ENCODE assay signal across 31 mouse cellular contexts in the genomic region with DNA sequence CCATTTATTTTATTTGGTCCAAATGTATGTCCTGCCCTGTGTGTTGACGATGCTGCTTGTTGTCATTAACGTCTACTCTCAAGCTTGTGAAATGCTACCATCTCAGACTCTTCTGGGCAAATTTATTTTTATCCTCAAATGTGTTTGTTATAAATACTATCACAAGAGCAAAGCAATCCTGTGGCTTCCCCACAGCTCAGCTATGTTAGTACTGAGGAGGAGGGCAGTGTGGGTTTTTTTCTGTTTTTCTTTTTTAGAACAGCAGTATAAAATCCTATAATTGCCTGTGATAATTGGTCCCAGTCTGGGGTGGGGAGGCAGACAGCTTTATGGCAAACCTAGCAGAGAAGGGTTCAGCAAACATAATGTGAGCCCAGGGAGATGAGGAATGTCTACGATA.
A peak's percentile ranks its signal among the peaks of the same experiment; 100 is the strongest.
DNase-seq lines count a peak whose midpoint lies in the region; ATAC-seq and TF ChIP-seq lines count a peak whose summit lies in the region.
"Had no signal": no experiment of that assay in that cellular context is flagged by ENCODE, and none has a peak within 500 bp of the region (broad histone marks: within the 10 kb centered on the region; RNA-seq: fewer than 3 reads in every experiment).

No protein-coding gene starts in this region.

- no peak overlapping the region for H3K27ac ChIP-seq in forebrain, postnatal 0 days (ENCODE audit: low read depth, low read length)
- no peak overlapping the region for H3K27ac ChIP-seq in forebrain, embryonic 13.5 days
- 0 out of 2 replicates have a peak overlapping the region, but pooled peaks have one; percentile 25 for H3K27ac ChIP-seq in limb, embryonic 12.5 days
- no peak overlapping the region for H3K27ac ChIP-seq in limb, embryonic 10.5 days
- H3K27ac ChIP-seq in neural tube, embryonic 14.5 days (ENCODE audit: low read depth, low read length) = peak overlapping the region; percentile 34; the same call in 1 of the 2 replicates
- H3K27ac ChIP-seq in hindbrain, embryonic 13.5 days = no peak overlapping the region
- H3K27ac ChIP-seq: embryonic facial prominence, embryonic 13.5 days; forebrain, embryonic 12.5 days; hindbrain, embryonic 12.5 days; liver, embryonic 14.5 days; neural tube, embryonic 12.5 days; stomach, embryonic 15.5 days had no signal

- H3K9ac ChIP-seq in forebrain, postnatal 0 days = no peak overlapping the region
- H3K9ac ChIP-seq in forebrain, embryonic 13.5 days = no peak overlapping the region
- H3K9ac ChIP-seq in limb, embryonic 12.5 days (replicated peaks) = no peak overlapping the region
- no peak overlapping the region for H3K9ac ChIP-seq in neural tube, embryonic 14.5 days (replicated peaks; ENCODE audit: low read depth, low read length)
- H3K9ac ChIP-seq in hindbrain, embryonic 13.5 days = no peak overlapping the region
- H3K9ac ChIP-seq: embryonic facial prominence, embryonic 13.5 days; forebrain, embryonic 12.5 days; hindbrain, embryonic 12.5 days; liver, embryonic 14.5 days; neural tube, embryonic 12.5 days; stomach, embryonic 15.5 days had no signal

- no peak for DNase-seq in forebrain, postnatal 0 days
- DNase-seq in limb, embryonic 10.5 days (ENCODE audit: low spot score) = no peak
- no peak for DNase-seq in thymus, postnatal 0 days (ENCODE audit: low spot score)
- DNase-seq: adrenal gland, postnatal 10 days; cerebellum, adult 11 months; cerebellum, adult 9-10 months; embryo, embryonic 11 days; gastrocnemius, postnatal 14 days; heart, adult 11 months; heart, postnatal 36 days; kidney, adult 9 months; kidney, postnatal 10 days; liver; lung, adult 2 months; lung, postnatal 10 days; midbrain, embryonic 14.5 days; right cerebral cortex, postnatal 25 days; thymus, postnatal 25 days had no signal

- H3K4me1 ChIP-seq in forebrain, postnatal 0 days (ENCODE audit: insufficient read depth) = no peaks in the 10 kb centered on the region
- peaks cover 21% of the 10 kb centered on the region for H3K4me1 ChIP-seq in forebrain, embryonic 13.5 days
- peaks cover 38% of the 10 kb centered on the region for H3K4me1 ChIP-seq in limb, embryonic 12.5 days (replicated peaks)
- peaks cover 15% of the 10 kb centered on the region for H3K4me1 ChIP-seq in limb, embryonic 10.5 days
- H3K4me1 ChIP-seq in neural tube, embryonic 14.5 days (ENCODE audit: control insufficient read depth, insufficient read depth, low read length) = peaks cover 20% of the 10 kb centered on the region; the same call in 1 of the 2 replicates
- H3K4me1 ChIP-seq in hindbrain, embryonic 13.5 days (replicated peaks) = peaks cover 58% of the 10 kb centered on the region

- no peaks in the 10 kb centered on the region for H3K9me3 ChIP-seq in forebrain, postnatal 0 days (ENCODE audit: low read length)
- H3K9me3 ChIP-seq in forebrain, embryonic 13.5 days (replicated peaks) = no peaks in the 10 kb centered on the region
- H3K9me3 ChIP-seq in limb, embryonic 12.5 days = no peaks in the 10 kb centered on the region
- no peaks in the 10 kb centered on the region for H3K9me3 ChIP-seq in limb, embryonic 10.5 days (replicated peaks)
- no peaks in the 10 kb centered on the region for H3K9me3 ChIP-seq in neural tube, embryonic 14.5 days (ENCODE audit: control insufficient read depth, low read length)
- no peaks in the 10 kb centered on the region for H3K9me3 ChIP-seq in hindbrain, embryonic 13.5 days
- H3K9me3 ChIP-seq: embryonic facial prominence, embryonic 13.5 days; forebrain, embryonic 12.5 days; hindbrain, embryonic 12.5 days; neural tube, embryonic 12.5 days; stomach, embryonic 15.5 days had no signal

- H3K27me3 ChIP-seq in forebrain, postnatal 0 days (ENCODE audit: insufficient read depth, low read length) = no peaks in the 10 kb centered on the region
- peaks cover 19% of the 10 kb centered on the region for H3K27me3 ChIP-seq in forebrain, embryonic 13.5 days
- H3K27me3 ChIP-seq in limb, embryonic 12.5 days = no peaks in the 10 kb centered on the region
- H3K27me3 ChIP-seq in limb, embryonic 10.5 days (ENCODE audit: low read depth, poor library complexity, severe bottlenecking) = no peaks in the 10 kb centered on the region
- H3K27me3 ChIP-seq in neural tube, embryonic 14.5 days (ENCODE audit: control insufficient read depth, insufficient read depth, low read length) = no peaks in the 10 kb centered on the region
- no peaks in the 10 kb centered on the region for H3K27me3 ChIP-seq in hindbrain, embryonic 13.5 days
- H3K27me3 ChIP-seq: embryonic facial prominence, embryonic 13.5 days; hindbrain, embryonic 12.5 days; neural tube, embryonic 12.5 days; Patski; stomach, embryonic 15.5 days had no signal

- TF ChIP-seq CTCF in forebrain, postnatal 0 days (IDR thresholded peaks at IDR 0.05; ENCODE audit: low read depth) = no peak

- peak; percentile 21; the same call in 1 of the 2 replicates for ATAC-seq in forebrain, postnatal 0 days
- no peak for ATAC-seq in forebrain, embryonic 13.5 days
- ATAC-seq in limb, embryonic 12.5 days (ENCODE audit: insufficient number of reproducible peaks, insufficient read depth, low FRiP score, low TSS enrichment, low read depth) = no peak
- ATAC-seq in neural tube, embryonic 14.5 days (ENCODE audit: low read depth) = peak; percentile 12; the same call in 1 of the 2 replicates
- ATAC-seq in hindbrain, embryonic 13.5 days (ENCODE audit: low FRiP score) = no peak
- ATAC-seq: intestine, embryonic 16.5 days; Patski had no signal

- WGBS in forebrain, postnatal 0 days = 67% methylated on average over 3 of the region's 3 CpGs
- WGBS in forebrain, embryonic 13.5 days = 89% methylated on average over 3 of the region's 3 CpGs
- WGBS in limb, embryonic 12.5 days = 55% methylated on average over 3 of the region's 3 CpGs
- WGBS in limb, embryonic 10.5 days = 81% methylated on average over 3 of the region's 3 CpGs
- 35% methylated on average over 3 of the region's 3 CpGs for WGBS in neural tube, embryonic 14.5 days
- WGBS in hindbrain, embryonic 13.5 days = 67% methylated on average over 3 of the region's 3 CpGs

- no peaks in the 10 kb centered on the region for H3K36me3 ChIP-seq in forebrain, postnatal 0 days (ENCODE audit: insufficient read depth)
- no peaks in the 10 kb centered on the region for H3K36me3 ChIP-seq in forebrain, embryonic 13.5 days (ENCODE audit: poor library complexity, severe bottlenecking)
- H3K36me3 ChIP-seq in limb, embryonic 12.5 days = no peaks in the 10 kb centered on the region
- no peaks in the 10 kb centered on the region for H3K36me3 ChIP-seq in limb, embryonic 10.5 days
- no peaks in the 10 kb centered on the region for H3K36me3 ChIP-seq in neural tube, embryonic 14.5 days (ENCODE audit: control insufficient read depth, insufficient read depth, low read length)
- no peaks in the 10 kb centered on the region for H3K36me3 ChIP-seq in hindbrain, embryonic 13.5 days
- H3K36me3 ChIP-seq: embryonic facial prominence, embryonic 13.5 days; forebrain, embryonic 12.5 days; hindbrain, embryonic 12.5 days; stomach, embryonic 15.5 days had no signal

- H3K4me3 ChIP-seq in forebrain, postnatal 0 days (ENCODE audit: low read depth, low read length) = no peak overlapping the region
- no peak overlapping the region for H3K4me3 ChIP-seq in forebrain, embryonic 13.5 days
- H3K4me3 ChIP-seq in limb, embryonic 12.5 days (replicated peaks) = no peak overlapping the region
- H3K4me3 ChIP-seq in limb, embryonic 10.5 days = no peak overlapping the region
- H3K4me3 ChIP-seq in neural tube, embryonic 14.5 days (ENCODE audit: low read depth, low read length) = no peak overlapping the region
- H3K4me3 ChIP-seq in hindbrain, embryonic 13.5 days = no peak overlapping the region
- H3K4me3 ChIP-seq: embryonic facial prominence, embryonic 13.5 days; forebrain, embryonic 12.5 days; hindbrain, embryonic 12.5 days; neural tube, embryonic 12.5 days; stomach, embryonic 15.5 days had no signal

- no peak overlapping the region for H3K4me2 ChIP-seq in forebrain, postnatal 0 days (ENCODE audit: low read depth)
- H3K4me2 ChIP-seq in forebrain, embryonic 13.5 days = no peak overlapping the region
- no peak overlapping the region for H3K4me2 ChIP-seq in limb, embryonic 12.5 days
- H3K4me2 ChIP-seq in neural tube, embryonic 14.5 days (ENCODE audit: low read depth, low read length) = no peak overlapping the region
- H3K4me2 ChIP-seq in hindbrain, embryonic 13.5 days = no peak overlapping the region
- H3K4me2 ChIP-seq: embryonic facial prominence, embryonic 13.5 days; forebrain, embryonic 12.5 days; heart, embryonic 11.5 days; hindbrain, embryonic 12.5 days; neural tube, embryonic 12.5 days; stomach, embryonic 15.5 days had no signal

Comparison
In these comparisons a context has a peak if more than half of its experiments do, and no peak if none do; other contexts are left out.
1. ATAC-seq: peak in forebrain, postnatal 0 days (single experiment) and neural tube, embryonic 14.5 days (single experiment); none in forebrain, embryonic 13.5 days (single experiment), limb, embryonic 12.5 days (single experiment) and hindbrain, embryonic 13.5 days (single experiment).
2. H3K27ac ChIP-seq: peak in limb, embryonic 12.5 days (single experiment) and neural tube, embryonic 14.5 days (single experiment); none in forebrain, postnatal 0 days (single experiment), forebrain, embryonic 13.5 days (single experiment), limb, embryonic 10.5 days (single experiment) and hindbrain, embryonic 13.5 days (single experiment).